Mouse (Mus musculus) kidney, embryonic 14.5 days (tissue): ENCODE data around the gene Slc30a9. TPM values are rescaled to one million over a fixed set of nuclear protein-coding genes. Genes with fewer than 3 reads are reported as not detected.

Experiments used
- ATAC-seq: fragments of 200-750 bp; cut with Nextera tagmentation; 2 replicates; pipeline ENCODE4 v1.8.0; 2017; ENCODE audit warnings: moderate number of reproducible peaks, mild to moderate bottlenecking, moderate TSS enrichment, moderate library complexity; ENCODE audit not compliant: low FRiP score, low TSS enrichment
- H3K27ac ChIP-seq: fragments of 300-500 bp; sonication (generic); 2 replicates; pipeline ENCODE4 v1.5.1; 2014; ENCODE audit warnings: low read depth, mild to moderate bottlenecking, low read length, moderate library complexity, mixed read lengths
- H3K27me3 ChIP-seq: fragments of 300-500 bp; sonication (generic); 2 replicates; pipeline ENCODE4 v1.6.1; 2014; ENCODE audit warnings: mild to moderate bottlenecking, low read length; ENCODE audit not compliant: control insufficient read depth, insufficient read depth
- H3K36me3 ChIP-seq: fragments of 300-500 bp; sonication (generic); 2 replicates; pipeline ENCODE4 v1.6.1; 2014; ENCODE audit warnings: low read length, mixed read lengths; ENCODE audit not compliant: control insufficient read depth, insufficient read depth
- H3K4me1 ChIP-seq: fragments of 300-500 bp; sonication (generic); 2 replicates; pipeline ENCODE4 v1.6.1; 2014; ENCODE audit warnings: low read length, mixed read lengths; ENCODE audit not compliant: control insufficient read depth, insufficient read depth
- H3K4me2 ChIP-seq: fragments of 300-500 bp; sonication (generic); replicated peaks from 2 replicates; pipeline ENCODE4 v1.6.1; 2014; ENCODE audit warnings: low read depth, mild to moderate bottlenecking, low read length
- H3K4me3 ChIP-seq: fragments of 300-500 bp; sonication (generic); 2 replicates; pipeline ENCODE4 v1.5.1; 2014; ENCODE audit warnings: mild to moderate bottlenecking, low read length
- H3K9ac ChIP-seq: fragments of 300-500 bp; sonication (generic); 2 replicates; pipeline ENCODE4 v1.6.1; 2014; ENCODE audit warnings: low read depth, mild to moderate bottlenecking, low read length, moderate library complexity
- H3K9me3 ChIP-seq: fragments of 300-500 bp; sonication (generic); 2 replicates; pipeline ENCODE4 v1.6.1; 2016; ENCODE audit warnings: low read length; ENCODE audit not compliant: control insufficient read depth
- WGBS: fragments of 180-500 bp; shearing (Covaris S2); extraction: QIAGEN DNeasy Blood & Tissue Kit; methylation state at CpG from one replicate; pipeline ENCODE4 v1.1.7; 2014; 5-methylcytosine and 5-hydroxymethylcytosine counted together
- polyA plus RNA-seq: library from polyadenylated mRNA; unstranded; fragments of >200 nt; fragmentation: Nextera tagmentation; extraction: Ambion mirVana; gene quantifications from 2 replicates; pipeline ENCODE4 v1.2.1, GENCODE M21; 2014

Slc30a9 gene
- polyA plus RNA-seq, 1 experiment from 2014 or later: 128 TPM

GRCm38 (mm10) chr5:67362316-67362715 lies 55.6 kb downstream of the Slc30a9 start:
- Histone ChIP-seq H3K27me3 (no peaks in the 10 kb centered on the region), H3K4me3 (no peak overlapping the region), H3K9me3 (no peaks in the 10 kb centered on the region), H3K9ac (no peak overlapping the region), H3K4me1 (no peaks in the 10 kb centered on the region), H3K4me2 (no peak overlapping the region), H3K36me3 (peaks cover 1% of the 10 kb centered on the region; the same call in 1 of the 2 replicates), H3K27ac (no peak overlapping the region)
- ATAC-seq: no peak
- WGBS: 95% methylated on average over 10 of the region's 10 CpGs

- Histone ChIP-seq H3K36me3 (no peaks in the 10 kb centered on the region), H3K4me3 (no peak overlapping the region)
- 76% methylated on average over 2 of the region's 2 CpGs for WGBS
Observed at GRCm38 (mm10) chr5:67362931-67363330, 56.2 kb downstream of the Slc30a9 start.

GRCm38 (mm10) chr5:67377044-67377621 lies 70.4 kb downstream of the Slc30a9 start:
- no peak overlapping the region for H3K4me3 ChIP-seq
- H3K27ac ChIP-seq: no peak overlapping the region
- no peak overlapping the region for H3K4me2 ChIP-seq
- no peaks in the 10 kb centered on the region for H3K27me3 ChIP-seq
- ATAC-seq: no peak
- no peak overlapping the region for H3K9ac ChIP-seq
- WGBS: 52% methylated on average over 8 of the region's 8 CpGs
- H3K36me3 ChIP-seq: no peaks in the 10 kb centered on the region
- no peaks in the 10 kb centered on the region for H3K4me1 ChIP-seq
- H3K9me3 ChIP-seq: no peaks in the 10 kb centered on the region

More at GRCm38 (mm10) chr5:67362931-67363330, 56.2 kb downstream of the Slc30a9 start:
- H3K4me1 ChIP-seq: no peaks in the 10 kb centered on the region
- ATAC-seq: no peak
- no peaks in the 10 kb centered on the region for H3K9me3 ChIP-seq
- H3K27me3 ChIP-seq: no peaks in the 10 kb centered on the region
- H3K9ac ChIP-seq: no peak overlapping the region
- H3K4me2 ChIP-seq: no peak overlapping the region
- no peak overlapping the region for H3K27ac ChIP-seq

GRCm38 (mm10) chr5:67381690-67382089 lies 74.9 kb downstream of the Slc30a9 start:
- H3K27me3 ChIP-seq: no peaks in the 10 kb centered on the region
- no peaks in the 10 kb centered on the region; the same call in 1 of the 2 replicates for H3K36me3 ChIP-seq
- H3K4me1 ChIP-seq: no peaks in the 10 kb centered on the region
- H3K27ac ChIP-seq: no peak overlapping the region
- H3K4me3 ChIP-seq: no peak overlapping the region
- H3K4me2 ChIP-seq: no peak overlapping the region
- H3K9me3 ChIP-seq: no peaks in the 10 kb centered on the region
- no peak for ATAC-seq
- 75% methylated on average over 2 of the region's 2 CpGs for WGBS
- no peak overlapping the region for H3K9ac ChIP-seq

- no peaks in the 10 kb centered on the region; the same call in 1 of the 2 replicates for H3K36me3 ChIP-seq
- no peak overlapping the region for H3K9ac ChIP-seq
- 75% methylated on average over 7 of the region's 7 CpGs for WGBS
- H3K27me3 ChIP-seq: no peaks in the 10 kb centered on the region
- no peaks in the 10 kb centered on the region for H3K9me3 ChIP-seq
- peak; percentile 71 for ATAC-seq
- no peak overlapping the region for H3K4me3 ChIP-seq
- no peaks in the 10 kb centered on the region for H3K4me1 ChIP-seq
- H3K27ac ChIP-seq: no peak overlapping the region
- H3K4me2 ChIP-seq: no peak overlapping the region
Observed at GRCm38 (mm10) chr5:67382556-67382955, 75.8 kb downstream of the Slc30a9 start.

- 91% methylated on average over 6 of the region's 6 CpGs for WGBS
- H3K4me1 ChIP-seq: no peaks in the 10 kb centered on the region
- no peak overlapping the region for H3K27ac ChIP-seq
- H3K36me3 ChIP-seq: peaks cover 10% of the 10 kb centered on the region; the same call in 1 of the 2 replicates
- H3K4me2 ChIP-seq: no peak overlapping the region
- ATAC-seq: no peak
- no peaks in the 10 kb centered on the region for H3K9me3 ChIP-seq
- H3K27me3 ChIP-seq: no peaks in the 10 kb centered on the region
- H3K4me3 ChIP-seq: no peak overlapping the region
- H3K9ac ChIP-seq: no peak overlapping the region
Observed at GRCm38 (mm10) chr5:67393951-67394350, 87.2 kb downstream of the Slc30a9 start.

GRCm38 (mm10) chr5:67395211-67395851 lies 88.6 kb downstream of the Slc30a9 start:
- H3K4me3 ChIP-seq: no peak overlapping the region
- H3K27ac ChIP-seq: no peak overlapping the region
- no peaks in the 10 kb centered on the region for H3K27me3 ChIP-seq
- no peak for ATAC-seq
- H3K4me1 ChIP-seq: 0 out of 2 replicates have a peak, but pooled peaks cover 5% of the 10 kb centered on the region
- peaks cover 14% of the 10 kb centered on the region; the same call in 1 of the 2 replicates for H3K36me3 ChIP-seq
- H3K9me3 ChIP-seq: no peaks in the 10 kb centered on the region
- no peak overlapping the region for H3K4me2 ChIP-seq
- WGBS: 81% methylated on average over 11 of the region's 11 CpGs
- no peak overlapping the region for H3K9ac ChIP-seq

GRCm38 (mm10) chr5:67397186-67397585 lies 90.4 kb downstream of the Slc30a9 start:
- no peak overlapping the region for H3K9ac ChIP-seq
- no peak overlapping the region for H3K27ac ChIP-seq
- no peak for ATAC-seq
- no peaks in the 10 kb centered on the region for H3K27me3 ChIP-seq
- H3K36me3 ChIP-seq: peaks cover 14% of the 10 kb centered on the region; the same call in 1 of the 2 replicates
- 0 out of 2 replicates have a peak, but pooled peaks cover 9% of the 10 kb centered on the region for H3K4me1 ChIP-seq
- no peaks in the 10 kb centered on the region for H3K9me3 ChIP-seq
- no peak overlapping the region for H3K4me2 ChIP-seq
- WGBS: 71% methylated on average over 14 of the region's 14 CpGs
- no peak overlapping the region for H3K4me3 ChIP-seq
